Comparison of ENCODE assay signal across 23 mouse cellular contexts in genomic region chr3:131318211-131318610, GRCm38 (mm10).
"Had no signal": no experiment of that assay in that cellular context is flagged by ENCODE, and none has a peak within 500 bp of the region (broad histone marks: within the 10 kb centered on the region; RNA-seq: fewer than 3 reads in every experiment).

No protein-coding gene starts in this region.

- DNase-seq: gastrocnemius, postnatal 25 days; heart, adult 18-20 months; heart, postnatal 10 days; heart, postnatal 4 days; kidney, adult 11 months; kidney, adult 2 months; kidney, adult 9 months; kidney, postnatal 14 days; kidney, postnatal 36 days; layer of hippocampus, adult 9-11 months; layer of hippocampus, postnatal 36 days; left cerebral cortex, postnatal 4 days; liver had no signal

- H3K9ac ChIP-seq: heart, embryonic 12.5 days; hindbrain, embryonic 13.5 days; hindbrain, embryonic 15.5 days; kidney, embryonic 15.5 days; limb, embryonic 12.5 days had no signal

- H3K4me2 ChIP-seq: heart, embryonic 12.5 days; hindbrain, embryonic 13.5 days; hindbrain, embryonic 15.5 days; kidney, embryonic 15.5 days; limb, embryonic 12.5 days; liver, embryonic 11.5 days had no signal

- H3K4me3 ChIP-seq: heart, embryonic 10.5 days; heart, embryonic 12.5 days; hindbrain, embryonic 13.5 days; hindbrain, embryonic 15.5 days; kidney, embryonic 15.5 days; limb, embryonic 12.5 days had no signal

- ATAC-seq: hindbrain, postnatal 0 days; intestine, embryonic 16.5 days had no signal

- H3K27ac ChIP-seq: heart, embryonic 10.5 days; hindbrain, embryonic 13.5 days; hindbrain, embryonic 15.5 days; hindbrain, postnatal 0 days; kidney, embryonic 15.5 days; kidney, postnatal 0 days; limb, embryonic 12.5 days had no signal

- H3K4me1 ChIP-seq: kidney, embryonic 15.5 days had no signal

- H3K36me3 ChIP-seq: heart, embryonic 10.5 days; heart, embryonic 12.5 days; hindbrain, embryonic 13.5 days; hindbrain, embryonic 15.5 days; kidney, embryonic 15.5 days; limb, embryonic 12.5 days had no signal

- H3K9me3 ChIP-seq: heart, embryonic 10.5 days; heart, embryonic 12.5 days; hindbrain, embryonic 13.5 days; hindbrain, embryonic 15.5 days; kidney, embryonic 15.5 days; limb, embryonic 12.5 days had no signal

- H3K27me3 ChIP-seq: heart, embryonic 12.5 days; hindbrain, embryonic 13.5 days; hindbrain, embryonic 15.5 days; kidney, embryonic 15.5 days had no signal
